Mouse (Mus musculus) MEL (cell line): ENCODE data around the gene Zbtb20. TPM values are rescaled to one million over a fixed set of nuclear protein-coding genes. Genes with fewer than 3 reads are reported as not detected.

Source experiments
- DNase-seq: peaks from one replicate; pipeline ENCODE4 v3.0.0; 2011; ENCODE audit warnings: low read depth, low spot score
- H3K27ac ChIP-seq: 2 replicates; pipeline ENCODE4 v1.5.1; 2012; ENCODE audit warnings: low read depth, mild to moderate bottlenecking, control low read depth, low read length, moderate library complexity; ENCODE audit not compliant: control insufficient read depth
- H3K27me3 ChIP-seq, 2 experiments: fragments of 150-350 bp in 1 of 2; sonication (generic) in 1 of 2; 2 replicates each; pipeline ENCODE4 v1.6.1; 2012; ENCODE audit warnings: low read length in 2 of 2, mild to moderate bottlenecking in 2 of 2, improper control_type of control experiment in 1 of 2, moderate library complexity in 1 of 2; ENCODE audit not compliant: insufficient read depth in 2 of 2, control insufficient read depth in 1 of 2
- H3K36me3 ChIP-seq, 2 experiments: 2 replicates each; pipeline ENCODE4 v1.6.1; 2012 to 2014; ENCODE audit warnings: low read length in 2 of 2, improper control_type of control experiment in 1 of 2, inconsistent platforms in 1 of 2, mild to moderate bottlenecking in 1 of 2; ENCODE audit not compliant: insufficient read depth in 2 of 2, control insufficient read depth in 1 of 2
- H3K4me1 ChIP-seq, 2 experiments: fragments of 150-350 bp in 1 of 2; sonication (generic) in 1 of 2; 2 replicates each; pipeline ENCODE4 v1.6.1; 2012; ENCODE audit warnings: low read length in 2 of 2, improper control_type of control experiment in 1 of 2, mild to moderate bottlenecking in 1 of 2; ENCODE audit not compliant: insufficient read depth in 2 of 2, control insufficient read depth in 1 of 2
- H3K4me3 ChIP-seq, 2 experiments: fragments of 150-350 bp in 1 of 2; sonication (generic) in 1 of 2; 2 replicates each; pipeline ENCODE4 v1.5.1; 2012; ENCODE audit warnings: low read depth in 2 of 2, low read length in 2 of 2, mild to moderate bottlenecking in 2 of 2, moderate library complexity in 2 of 2, control low read depth in 1 of 2, improper control_type of control experiment in 1 of 2; ENCODE audit not compliant: control insufficient read depth in 1 of 2, insufficient read depth in 1 of 2
- H3K79me2 ChIP-seq: 2 replicates; pipeline ENCODE4 v1.6.1; 2012; ENCODE audit warnings: mild to moderate bottlenecking, low read length, moderate library complexity; ENCODE audit not compliant: control insufficient read depth, poor library complexity, insufficient read depth
- H3K9ac ChIP-seq: 2 replicates; pipeline ENCODE4 v1.6.1; 2012; ENCODE audit warnings: low read depth, mild to moderate bottlenecking, control low read depth, low read length, moderate library complexity; ENCODE audit not compliant: control insufficient read depth, poor library complexity, severe bottlenecking
- H3K9me3 ChIP-seq: fragments of 150-350 bp; sonication (generic); replicated peaks from 2 replicates; pipeline ENCODE4 v1.6.1; 2012; ENCODE audit warnings: mild to moderate bottlenecking, low read length, improper control_type of control experiment, moderate library complexity; ENCODE audit not compliant: insufficient read depth
- CHD2 ChIP-seq: IDR thresholded peaks from 2 replicates; pipeline ENCODE4 v1.6.1; 2011; ENCODE audit warnings: low read length, improper control_type of control experiment
- EP300 ChIP-seq, 2 experiments: IDR thresholded peaks; 2 replicates each; pipeline ENCODE4 v1.6.1; 2011; ENCODE audit warnings: improper control_type of control experiment in 2 of 2, low read length in 2 of 2, low read depth in 1 of 2, mild to moderate bottlenecking in 1 of 2
- ETS1 ChIP-seq: IDR thresholded peaks from 2 replicates; pipeline ENCODE4 v1.6.1; 2012; ENCODE audit warnings: low read depth, mild to moderate bottlenecking, inconsistent platforms, low read length, improper control_type of control experiment, moderate library complexity
- HCFC1 ChIP-seq: IDR thresholded peaks from 2 replicates; pipeline ENCODE4 v1.6.1; 2012; ENCODE audit warnings: low read depth, mild to moderate bottlenecking, inconsistent platforms, low read length, improper control_type of control experiment, moderate library complexity
- JUND ChIP-seq: IDR thresholded peaks from 2 replicates; pipeline ENCODE4 v1.6.1; 2011; ENCODE audit warnings: low read depth, mild to moderate bottlenecking, improper control_type of control experiment, low read length
- MAFK ChIP-seq: IDR thresholded peaks from 2 replicates; pipeline ENCODE4 v1.6.1; 2011; ENCODE audit warnings: low read depth, mild to moderate bottlenecking, low read length, improper control_type of control experiment, borderline replicate concordance
- MAZ ChIP-seq: IDR thresholded peaks from 2 replicates; pipeline ENCODE4 v1.6.1; 2012; ENCODE audit warnings: low read depth, mild to moderate bottlenecking, inconsistent platforms, low read length, improper control_type of control experiment
- POLR2A ChIP-seq, 2 experiments: IDR thresholded peaks; 2 replicates each; pipeline ENCODE4 v1.6.1; 2011 to 2012; ENCODE audit warnings: low read length in 2 of 2, mild to moderate bottlenecking in 2 of 2, control low read depth in 1 of 2, improper control_type of control experiment in 1 of 2, low read depth in 1 of 2, moderate library complexity in 1 of 2; ENCODE audit not compliant: control insufficient read depth in 1 of 2, insufficient read depth in 1 of 2, poor library complexity in 1 of 2
- SIN3A ChIP-seq: IDR thresholded peaks from 2 replicates; pipeline ENCODE4 v1.6.1; 2012; ENCODE audit warnings: low read length, improper control_type of control experiment, inconsistent platforms
- SMC3 ChIP-seq: IDR thresholded peaks from 2 replicates; pipeline ENCODE4 v1.6.1; 2011; ENCODE audit warnings: low read depth, low read length, improper control_type of control experiment
- TAL1 ChIP-seq: IDR thresholded peaks from 2 replicates; pipeline ENCODE4 v1.6.1; 2012; ENCODE audit warnings: mild to moderate bottlenecking, inconsistent platforms, low read length, moderate library complexity, mixed read lengths
- TCF12 ChIP-seq: IDR thresholded peaks from 2 replicates; pipeline ENCODE4 v1.6.1; 2014; ENCODE audit warnings: low read depth, mild to moderate bottlenecking, inconsistent platforms, low read length, improper control_type of control experiment, moderate library complexity
- UBTF ChIP-seq: IDR thresholded peaks from 2 replicates; pipeline ENCODE4 v1.6.1; 2012; ENCODE audit warnings: low read depth, mild to moderate bottlenecking, inconsistent platforms, low read length, improper control_type of control experiment, moderate library complexity, borderline replicate concordance; ENCODE audit not compliant: insufficient read depth
- ZNF384 ChIP-seq: IDR thresholded peaks from 2 replicates; pipeline ENCODE4 v1.6.1; 2012; ENCODE audit warnings: low read depth, mild to moderate bottlenecking, inconsistent platforms, low read length, improper control_type of control experiment
- polyA plus RNA-seq, 2 experiments: library from polyadenylated mRNA; stranded (reverse) in 1 of 2; unstranded in 1 of 2; fragments of >175 nt in 1 of 2; fragments of >200 nt in 1 of 2; gene quantifications; 2 replicates each; pipeline versions ENCODE4 v1.2.1 to v1.2.4; 2012; ENCODE audit warnings: low replicate concordance in 2 of 2, low read depth in 1 of 2; ENCODE audit not compliant: insufficient read length in 2 of 2, insufficient read depth in 1 of 2, missing spikeins in 1 of 2
- total RNA-seq: library from RNA; depleted of rRNA; stranded (reverse); fragments of 300-350 nt; gene quantifications from 2 replicates; pipeline ENCODE4 v1.2.3, GENCODE M21; 2012

Gene Zbtb20
- total and polyA plus RNA-seq, 3 experiments: 0.17 to 0.27 TPM; not detected in 1

DNA sequence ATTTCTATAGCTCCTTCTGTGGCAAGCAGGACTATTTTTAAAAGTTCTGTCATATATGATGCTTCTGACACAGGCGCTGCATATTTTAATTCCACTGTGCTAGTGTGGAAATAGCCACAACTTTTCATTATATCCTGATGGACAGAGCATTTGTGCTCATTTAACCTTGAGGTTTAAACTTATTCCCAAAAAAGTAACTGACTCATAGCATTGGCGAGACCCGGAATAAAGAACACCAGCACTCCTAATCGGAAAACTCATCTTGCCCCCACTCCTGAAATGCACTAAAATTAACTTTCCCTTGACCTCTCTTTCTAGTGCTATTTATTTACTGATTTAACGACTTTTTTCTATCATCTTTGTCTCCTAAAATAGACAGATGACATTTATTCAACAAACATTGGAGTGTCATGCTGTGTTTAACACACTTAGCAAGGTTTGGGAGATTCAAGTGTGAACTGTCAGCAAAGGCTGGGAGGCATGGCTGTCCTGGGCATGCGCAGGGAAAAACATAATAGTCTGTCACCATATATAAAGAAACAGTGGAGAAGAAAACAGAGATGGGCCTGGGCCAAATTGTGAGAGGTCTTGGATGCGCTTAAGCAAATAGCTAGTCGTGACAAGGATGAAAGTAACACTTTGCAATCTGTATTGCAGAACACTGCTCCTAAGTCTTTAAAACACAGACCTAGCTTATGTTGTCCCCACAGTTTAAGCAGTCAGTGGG lies 580.9 kb downstream of the Zbtb20 start:
- TF ChIP-seq EP300 (IDR thresholded peaks at IDR 0.05; ENCODE audit: low read depth in 1 of 2, low read length in 2 of 2) (no peak), ZNF384 (no peak), ETS1 (no peak)
- TF ChIP-seq, all 39 proteins: peak for 0
- Histone ChIP-seq H3K9me3 (no peaks in the 10 kb centered on the region), H3K9ac (no peak overlapping the region), H3K79me2 (no peaks in the 10 kb centered on the region), H3K4me3 (no peak overlapping the region), H3K27ac (no peak overlapping the region), H3K36me3 (no peaks in the 10 kb centered on the region), H3K4me1 (no peaks in the 10 kb centered on the region), H3K27me3 (peaks cover 8 to 11% of the 10 kb centered on the region in 2 experiments)
- no peak for DNase-seq

DNA sequence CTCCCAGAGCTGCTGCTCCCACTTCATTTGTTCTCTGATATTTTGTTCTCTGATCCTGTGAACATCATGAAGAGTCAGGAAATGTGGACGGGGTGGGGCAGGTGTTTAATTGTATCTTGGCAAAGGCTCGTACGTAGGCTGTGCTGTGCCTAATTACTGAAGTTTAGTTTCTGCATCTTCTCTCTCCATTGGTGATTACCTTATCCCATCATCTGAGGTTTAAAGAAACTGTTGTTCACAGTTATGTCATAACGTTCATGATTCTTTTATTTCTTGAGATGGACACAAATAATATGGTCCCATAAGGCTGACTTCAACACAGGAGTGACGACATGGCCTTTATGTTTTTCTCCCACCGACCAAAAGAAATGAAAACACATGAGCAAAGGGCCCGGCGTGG lies 582.1 kb downstream of the Zbtb20 start:
- H3K79me2 ChIP-seq: no peaks in the 10 kb centered on the region
- H3K9me3 ChIP-seq: no peaks in the 10 kb centered on the region
- no peaks in the 10 kb centered on the region for H3K4me1 ChIP-seq
- no peak overlapping the region for H3K9ac ChIP-seq
- H3K27me3 ChIP-seq: peaks cover 9 to 14% of the 10 kb centered on the region in 2 experiments
- no peaks in the 10 kb centered on the region for H3K36me3 ChIP-seq
- no peak overlapping the region for H3K4me3 ChIP-seq
- DNase-seq: no peak
- H3K27ac ChIP-seq: no peak overlapping the region
- TF ChIP-seq TAL1: no peak
- no peak for TF ChIP-seq MAFK
- no peak for TF ChIP-seq UBTF
- TF ChIP-seq CHD2: no peak
- TF ChIP-seq JUND: no peak
- no peak for TF ChIP-seq SMC3
- no peak for TF ChIP-seq ZNF384
- no peak for TF ChIP-seq TCF12
- no peak for TF ChIP-seq POLR2A (IDR thresholded peaks at IDR 0.05; ENCODE audit: control insufficient read depth in 1 of 2, insufficient read depth in 1 of 2, low read depth in 1 of 2, low read length in 2 of 2, poor library complexity in 1 of 2)
- no peak for TF ChIP-seq EP300 (IDR thresholded peaks at IDR 0.05; ENCODE audit: low read depth in 1 of 2, low read length in 2 of 2)
- no peak for TF ChIP-seq ETS1
- no peak for TF ChIP-seq MAZ
- no peak for TF ChIP-seq HCFC1
- no peak for TF ChIP-seq SIN3A
- TF ChIP-seq, all 39 proteins: peak for 0
